Mouse (Mus musculus): ENCODE data around the gene Ube2e1.
"Not testable (repeated sequence)": the region's sequence is repeated elsewhere in the genome, so short reads cannot be mapped to it uniquely, and the experiment has no call there.

Gene Ube2e1

GRCm38 (mm10) chr14:18326968-18327672 lies 4.5 kb downstream of the Ube2e1 start:
- no peak for DNase-seq (ENCODE audit: low read depth in 2 of 2, low spot score in 2 of 2)

- no peak for DNase-seq (ENCODE audit: low read depth in 2 of 2, low spot score in 2 of 2)
These were observed 13.9 kb downstream of the Ube2e1 start for GRCm38 (mm10) chr14:18317457-18318411.

- DNase-seq (ENCODE audit: low read depth in 2 of 2, low spot score in 2 of 2): no peak
These were observed 27.5 kb downstream of the Ube2e1 start for GRCm38 (mm10) chr14:18304165-18304564.

GRCm38 (mm10) chr14:18303262-18303661 lies 28.4 kb downstream of the Ube2e1 start:
- DNase-seq (ENCODE audit: low read depth in 2 of 2, low spot score in 2 of 2): no peak

GRCm38 (mm10) chr14:18302750-18303149 lies 28.9 kb downstream of the Ube2e1 start:
- DNase-seq (ENCODE audit: low read depth in 2 of 2, low spot score in 2 of 2): no peak

GRCm38 (mm10) chr14:18301591-18301990 lies 30.1 kb downstream of the Ube2e1 start:
- peak in 1 of 2 experiments; percentile 27 for DNase-seq (ENCODE audit: low read depth in 2 of 2, low spot score in 2 of 2)

GRCm38 (mm10) chr14:18300676-18301075 lies 31.0 kb downstream of the Ube2e1 start:
- no peak for DNase-seq (ENCODE audit: low read depth in 2 of 2, low spot score in 2 of 2)

GRCm38 (mm10) chr14:18298874-18299273 lies 32.8 kb downstream of the Ube2e1 start:
- no peak for DNase-seq (ENCODE audit: low read depth in 2 of 2, low spot score in 2 of 2)

- DNase-seq (ENCODE audit: low read depth in 2 of 2, low spot score in 2 of 2): no peak
These were observed 34.2 kb downstream of the Ube2e1 start for GRCm38 (mm10) chr14:18297441-18297840.

- no peak for DNase-seq (ENCODE audit: low read depth in 2 of 2, low spot score in 2 of 2)
These were observed 39.1 kb downstream of the Ube2e1 start for GRCm38 (mm10) chr14:18292578-18292977.

GRCm38 (mm10) chr14:18292111-18292510 lies 39.5 kb downstream of the Ube2e1 start:
- DNase-seq (ENCODE audit: low read depth in 2 of 2, low spot score in 2 of 2): no peak

- no peak for DNase-seq (ENCODE audit: low read depth in 2 of 2, low spot score in 2 of 2)
These were observed 44.3 kb downstream of the Ube2e1 start for GRCm38 (mm10) chr14:18287391-18287790.

GRCm38 (mm10) chr14:18286441-18286840 lies 45.2 kb downstream of the Ube2e1 start:
- DNase-seq (ENCODE audit: low read depth in 2 of 2, low spot score in 2 of 2): no peak

- DNase-seq (ENCODE audit: low read depth in 2 of 2, low spot score in 2 of 2): no peak
These were observed 46.2 kb downstream of the Ube2e1 start for GRCm38 (mm10) chr14:18285476-18285875.

GRCm38 (mm10) chr14:18284581-18284980 lies 47.1 kb downstream of the Ube2e1 start:
- DNase-seq (ENCODE audit: low read depth in 2 of 2, low spot score in 2 of 2): no peak

- no peak for DNase-seq (ENCODE audit: low read depth in 2 of 2, low spot score in 2 of 2)
These were observed 51.3 kb downstream of the Ube2e1 start for GRCm38 (mm10) chr14:18280375-18280774.

GRCm38 (mm10) chr14:18274526-18274925 lies 57.1 kb downstream of the Ube2e1 start:
- no peak for DNase-seq (ENCODE audit: low read depth in 2 of 2, low spot score in 2 of 2)

- DNase-seq (ENCODE audit: low read depth in 2 of 2, low spot score in 2 of 2): no peak
These were observed 60.0 kb downstream of the Ube2e1 start for GRCm38 (mm10) chr14:18271666-18272065.

GRCm38 (mm10) chr14:18270529-18271441 lies 60.9 kb downstream of the Ube2e1 start, which contains the start of the genes Nkiras1 and Rpl15:
TSS of gene Nkiras1 (plus strand) at chr14:18271136.
TSS of gene Rpl15 (minus strand) at chr14:18271391.
- DNase-seq (ENCODE audit: low read depth in 2 of 2, low spot score in 2 of 2): peak; percentile 96 to 97

GRCm38 (mm10) chr14:18269947-18270528 lies 61.6 kb downstream of the Ube2e1 start:
- not testable (repeated sequence) for DNase-seq (ENCODE audit: low read depth in 2 of 2, low spot score in 2 of 2)

Measured in CD8-positive naive resting alpha-beta T cell, adult 2 months (primary cell).